8 mouse cellular contexts compared by ENCODE assay signal in the genomic region with DNA sequence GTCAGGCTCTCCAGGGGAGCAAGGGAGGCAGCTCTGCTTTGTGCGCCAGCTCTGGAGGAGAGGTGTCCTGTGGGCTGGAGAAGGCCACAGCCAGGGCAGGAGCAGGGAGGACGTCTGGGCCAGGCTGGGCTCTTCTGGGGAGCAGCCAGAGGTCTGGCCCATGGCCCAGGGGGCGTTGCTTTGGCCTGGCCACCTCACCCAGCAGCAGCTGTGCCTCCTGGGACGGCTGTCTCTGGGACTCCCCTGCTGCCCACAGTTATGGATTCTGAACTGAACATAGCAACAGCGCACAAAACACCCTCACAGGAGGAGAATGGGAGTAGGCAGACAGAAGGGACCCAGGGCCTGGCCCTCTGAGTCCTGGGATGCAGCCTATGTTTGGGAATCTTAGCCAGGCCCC.
DNase-seq lines count a peak whose midpoint lies in the region; ATAC-seq and TF ChIP-seq lines count a peak whose summit lies in the region.

No protein-coding gene starts in this region.

- H3K27me3 ChIP-seq in liver, adult 2 months (ENCODE audit: control insufficient read depth, insufficient read depth, low read length), result no peaks in the 10 kb centered on the region
- no peaks in the 10 kb centered on the region for H3K27me3 ChIP-seq in forebrain, embryonic 14.5 days (replicated peaks; ENCODE audit: control insufficient read depth, insufficient read depth, low read length)
- H3K27me3 ChIP-seq in liver, embryonic 12.5 days (replicated peaks), result no peaks in the 10 kb centered on the region

- H3K79me2 ChIP-seq in liver, adult 2 months (ENCODE audit: control insufficient read depth, insufficient read depth, low read length), result no peaks in the 10 kb centered on the region

- TF ChIP-seq POLR2A in liver, adult 2 months (IDR thresholded peaks at IDR 0.05; ENCODE audit: extremely low read depth, insufficient read depth, low read length), result no peak

- no peak for TF ChIP-seq CTCF in liver, adult 2 months (IDR thresholded peaks at IDR 0.05; ENCODE audit: low read depth, low read length)

- no peak overlapping the region for H3K4me3 ChIP-seq in liver, adult 2 months (ENCODE audit: insufficient read depth, low read depth, low read length)
- no peak overlapping the region for H3K4me3 ChIP-seq in brown adipose tissue, adult 24 weeks (ENCODE audit: insufficient read depth, low read depth, low read length)
- H3K4me3 ChIP-seq in forebrain, embryonic 14.5 days (ENCODE audit: low read depth, low read length), result no peak overlapping the region
- H3K4me3 ChIP-seq in liver, embryonic 12.5 days, result no peak overlapping the region

- no peak overlapping the region for H3K4me2 ChIP-seq in forebrain, embryonic 14.5 days (ENCODE audit: low read length)
- H3K4me2 ChIP-seq in liver, embryonic 12.5 days, result no peak overlapping the region

- H3K27ac ChIP-seq in liver, adult 2 months (replicated peaks; ENCODE audit: insufficient read depth, low read depth, low read length), result no peak overlapping the region
- peak overlapping the region; percentile 61 for H3K27ac ChIP-seq in brown adipose tissue, adult 24 weeks (replicated peaks; ENCODE audit: low read depth, low read length)
- H3K27ac ChIP-seq in forebrain, embryonic 14.5 days (ENCODE audit: low read depth, low read length), result no peak overlapping the region
- H3K27ac ChIP-seq in liver, embryonic 12.5 days, result no peak overlapping the region

- WGBS in liver, adult 2 months, result 26% methylated on average over 5 of the region's 5 CpGs
- 60% methylated on average over 5 of the region's 5 CpGs for WGBS in forebrain, embryonic 14.5 days
- WGBS in liver, embryonic 12.5 days (ENCODE audit: insufficient replicate concordance), result 59% methylated on average over 5 of the region's 5 CpGs

- H3K36me3 ChIP-seq in liver, adult 2 months (ENCODE audit: control insufficient read depth, insufficient read depth, low read length), result no peaks in the 10 kb centered on the region
- H3K36me3 ChIP-seq in forebrain, embryonic 14.5 days (ENCODE audit: control insufficient read depth, insufficient read depth, low read length), result no peaks in the 10 kb centered on the region
- H3K36me3 ChIP-seq in liver, embryonic 12.5 days, result no peaks in the 10 kb centered on the region

- 0 out of 2 replicates have a peak, but pooled peaks have one; percentile 9 for ATAC-seq in granulocyte monocyte progenitor cell, adult 5-6 weeks (replicated peaks; ENCODE audit: poor library complexity, severe bottlenecking)
- no peak for ATAC-seq in forebrain, embryonic 14.5 days
- ATAC-seq in liver, embryonic 12.5 days, result no peak

- H3K9me3 ChIP-seq in forebrain, embryonic 14.5 days (replicated peaks; ENCODE audit: control insufficient read depth, low read length), result no peaks in the 10 kb centered on the region
- no peaks in the 10 kb centered on the region for H3K9me3 ChIP-seq in liver, embryonic 12.5 days (replicated peaks)

- peak; percentile 68 for DNase-seq in liver, adult 2 months (ENCODE audit: extremely low read depth, low read depth, low spot score)
- no peak for DNase-seq in liver
- DNase-seq in kidney, postnatal 10 days, result peak; percentile 52
- peak; percentile 71 for DNase-seq in ovary, adult 18-20 months (ENCODE audit: low spot score)
- DNase-seq in forebrain, embryonic 14.5 days (ENCODE audit: low spot score), result no peak

- H3K4me1 ChIP-seq in liver, adult 2 months (ENCODE audit: control insufficient read depth, insufficient read depth, low read length), result peaks cover 2% of the 10 kb centered on the region; the same call in 1 of the 2 replicates
- peaks cover 10% of the 10 kb centered on the region for H3K4me1 ChIP-seq in brown adipose tissue, adult 24 weeks (ENCODE audit: control insufficient read depth, insufficient read depth, insufficient read length, low read length)
- no peaks in the 10 kb centered on the region for H3K4me1 ChIP-seq in forebrain, embryonic 14.5 days (ENCODE audit: control insufficient read depth, insufficient read depth, low read length)
- no peaks in the 10 kb centered on the region for H3K4me1 ChIP-seq in liver, embryonic 12.5 days

- H3K9ac ChIP-seq in liver, adult 2 months (ENCODE audit: low read depth, low read length), result no peak overlapping the region
- no peak overlapping the region for H3K9ac ChIP-seq in forebrain, embryonic 14.5 days (ENCODE audit: low read length)
- no peak overlapping the region for H3K9ac ChIP-seq in liver, embryonic 12.5 days

Comparison
In these comparisons a context has a peak if more than half of its experiments do, and no peak if none do; other contexts are left out.
1. DNase-seq: peak in liver, adult 2 months (single experiment), kidney, postnatal 10 days (single experiment) and ovary, adult 18-20 months (single experiment); none in liver (single experiment) and forebrain, embryonic 14.5 days (single experiment).